Mouse (Mus musculus): Measurements from ENCODE around the gene D430042O09Rik.

The D430042O09Rik gene

DNA sequence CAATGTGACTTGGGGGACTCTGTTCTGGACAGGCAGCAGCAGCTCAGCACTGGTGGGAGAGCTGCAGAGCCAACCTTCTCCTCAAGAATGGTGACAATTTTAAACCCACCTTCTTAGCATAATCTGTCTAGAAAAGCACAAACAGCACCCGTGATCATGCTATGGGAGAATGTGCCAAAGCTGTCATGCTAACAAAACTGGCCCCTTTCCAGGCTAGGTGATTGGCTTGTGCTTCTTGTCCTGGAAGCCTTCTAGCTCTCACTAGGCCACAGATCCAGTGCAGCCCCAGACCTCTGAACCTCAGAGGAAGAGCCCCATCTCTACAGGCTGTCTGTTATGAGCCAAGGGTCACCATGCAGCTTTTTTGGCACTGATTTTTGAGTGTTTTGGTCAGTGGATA lies 98.9 kb downstream of the D430042O09Rik start:
- in situ Hi-C loops (cut with MboI, MseI), result no loop called here

DNA sequence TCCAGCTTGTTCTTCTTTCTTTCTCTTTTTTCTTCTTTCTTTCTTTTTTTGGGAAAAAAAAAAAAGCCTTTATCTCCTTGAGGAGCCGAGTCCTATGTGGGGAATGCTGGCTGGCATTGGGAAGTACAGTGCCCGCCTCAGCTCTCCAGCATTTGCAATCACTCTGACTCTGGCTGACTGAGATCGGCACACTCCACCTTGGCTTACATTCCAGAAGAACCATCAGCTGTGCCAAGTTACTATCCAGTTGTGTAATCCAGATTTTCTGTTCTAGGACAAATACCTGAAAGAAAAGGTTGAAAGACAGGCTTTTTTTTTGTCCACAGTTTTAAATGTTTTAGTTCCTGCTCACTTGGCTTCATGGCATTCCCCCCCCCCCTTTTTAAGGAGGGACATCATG lies 100.5 kb downstream of the D430042O09Rik start:
- in situ Hi-C loops (cut with MboI, MseI), result no loop called here

- in situ Hi-C loops (cut with MboI, MseI), result no loop called here
Measured at GRCm38 (mm10) chr7:125812721-125813120, 105.0 kb downstream of the D430042O09Rik start.

- in situ Hi-C loops (cut with MboI, MseI), result no loop called here
Measured at GRCm38 (mm10) chr7:125815733-125816132, 108.0 kb downstream of the D430042O09Rik start.

DNA sequence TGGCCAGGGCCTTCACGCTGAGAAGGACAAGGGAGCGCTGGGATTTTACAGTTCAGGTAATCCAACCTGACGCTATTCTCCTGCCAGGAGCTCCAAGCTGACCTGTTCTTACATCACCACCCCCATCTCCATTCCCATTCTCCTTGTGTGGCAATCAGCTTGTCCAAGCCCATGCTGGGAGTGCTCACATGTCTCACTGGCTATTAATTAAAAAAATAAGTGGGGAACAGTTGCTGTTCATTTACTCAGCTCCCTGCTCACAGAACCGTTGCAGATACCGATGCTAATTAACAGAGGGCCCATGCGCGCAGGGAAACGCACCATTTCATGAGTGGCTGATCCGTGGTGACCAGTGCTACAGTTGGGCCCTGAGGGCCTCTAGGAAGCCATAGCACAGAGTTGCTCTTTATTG lies 110.6 kb downstream of the D430042O09Rik start:
- in situ Hi-C loops (cut with MboI, MseI), result no loop called here

GRCm38 (mm10) chr7:125820233-125820632 lies 112.5 kb downstream of the D430042O09Rik start:
- in situ Hi-C loops (cut with MboI, MseI), result no loop called here

- in situ Hi-C loops (cut with MboI, MseI), result no loop called here
Measured at GRCm38 (mm10) chr7:125826425-125826824, 118.7 kb downstream of the D430042O09Rik start.

- in situ Hi-C loops (cut with MboI, MseI), result no loop called here
Measured at GRCm38 (mm10) chr7:125826887-125827286, 119.2 kb downstream of the D430042O09Rik start.

- in situ Hi-C loops (cut with MboI, MseI), result no loop called here
Measured at GRCm38 (mm10) chr7:125827420-125827819, 119.7 kb downstream of the D430042O09Rik start.

DNA sequence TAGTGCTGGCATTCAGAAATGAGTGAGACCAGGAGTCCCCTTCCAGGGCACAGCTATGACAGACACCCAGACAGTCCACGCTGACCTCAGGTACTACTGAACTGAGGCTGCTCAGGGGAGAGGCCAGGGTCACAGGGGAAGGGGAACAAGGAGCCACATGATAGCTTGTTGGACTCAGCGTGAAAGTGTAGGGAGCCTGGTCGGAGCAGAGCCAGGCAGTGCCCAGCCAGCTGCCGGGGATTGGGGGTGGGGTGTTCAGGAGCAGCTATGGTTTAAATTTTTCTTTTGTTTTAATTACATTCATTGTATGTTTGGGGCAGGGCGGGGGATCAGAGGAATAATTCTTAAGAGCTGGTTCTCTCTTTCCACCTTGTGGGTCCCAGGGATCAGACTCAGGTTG lies 120.9 kb downstream of the D430042O09Rik start:
- in situ Hi-C loops (cut with MboI, MseI), result no loop called here

- in situ Hi-C loops (cut with MboI, MseI), result no loop called here
Measured at GRCm38 (mm10) chr7:125829121-125829666, 121.5 kb downstream of the D430042O09Rik start.

DNA sequence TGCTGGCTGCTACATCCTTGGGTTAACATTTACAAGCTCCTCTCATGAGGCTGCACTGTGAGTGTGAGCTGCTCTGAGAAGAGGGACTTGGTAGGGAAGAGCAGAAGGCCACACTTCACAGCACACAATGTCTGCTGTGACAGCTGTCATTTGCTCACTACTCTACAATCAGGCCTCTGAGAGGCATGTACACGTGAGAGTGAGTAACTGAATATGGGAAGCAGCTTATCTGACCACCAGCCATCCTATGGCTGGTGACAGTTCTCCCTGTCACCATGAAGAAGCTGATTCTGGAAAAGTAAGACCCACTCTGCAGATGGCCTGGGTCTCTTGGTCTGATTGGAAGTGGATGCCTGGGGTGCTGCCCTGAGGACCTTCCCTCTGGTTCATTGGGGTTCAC lies 125.1 kb downstream of the D430042O09Rik start:
- in situ Hi-C loops (cut with MboI, MseI), result no loop called here

DNA sequence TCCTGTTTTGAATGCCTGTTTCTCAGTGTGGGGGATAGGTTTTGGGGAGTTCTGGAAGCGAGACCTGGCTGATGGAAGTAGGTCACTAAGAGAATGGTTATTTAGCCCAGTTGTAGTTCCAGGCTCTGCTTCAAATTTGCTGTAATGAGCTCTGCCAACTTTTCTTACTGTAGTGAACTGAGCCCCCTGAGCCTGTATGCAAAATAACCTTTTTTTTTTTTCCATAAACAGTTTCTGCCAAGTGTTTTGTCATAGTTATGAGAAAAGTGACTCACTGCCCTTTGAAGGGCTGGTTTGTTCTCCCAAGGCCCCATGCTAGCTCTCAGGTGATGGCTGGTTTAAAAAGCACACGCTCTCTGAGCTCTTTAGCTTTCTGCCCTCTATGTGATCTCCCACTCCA lies 125.8 kb downstream of the D430042O09Rik start:
- in situ Hi-C loops (cut with MboI, MseI), result no loop called here

GRCm38 (mm10) chr7:125838078-125838742 lies 130.5 kb downstream of the D430042O09Rik start:
- in situ Hi-C loops (cut with MboI, MseI), result no loop called here

DNA sequence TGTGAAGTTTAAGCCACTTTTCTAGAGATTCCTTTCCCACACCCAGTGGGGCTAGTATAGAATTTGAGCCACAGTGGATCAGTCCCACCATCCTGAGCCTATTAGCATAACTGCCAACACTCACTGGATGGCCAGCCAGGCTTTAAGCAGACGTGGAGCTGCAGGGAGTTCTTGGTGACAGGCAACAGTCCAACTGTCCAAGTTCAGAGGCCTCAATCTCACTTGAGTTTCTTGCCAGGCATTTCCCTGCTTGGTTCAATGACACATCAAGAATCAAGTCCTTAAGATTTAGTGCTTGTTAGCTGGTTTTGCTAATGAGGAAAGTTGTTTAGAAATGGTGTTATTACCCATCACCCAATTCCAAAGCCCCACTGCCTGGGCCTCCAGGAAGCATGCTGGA lies 137.9 kb downstream of the D430042O09Rik start:
- in situ Hi-C loops (cut with MboI, MseI), result no loop called here

DNA sequence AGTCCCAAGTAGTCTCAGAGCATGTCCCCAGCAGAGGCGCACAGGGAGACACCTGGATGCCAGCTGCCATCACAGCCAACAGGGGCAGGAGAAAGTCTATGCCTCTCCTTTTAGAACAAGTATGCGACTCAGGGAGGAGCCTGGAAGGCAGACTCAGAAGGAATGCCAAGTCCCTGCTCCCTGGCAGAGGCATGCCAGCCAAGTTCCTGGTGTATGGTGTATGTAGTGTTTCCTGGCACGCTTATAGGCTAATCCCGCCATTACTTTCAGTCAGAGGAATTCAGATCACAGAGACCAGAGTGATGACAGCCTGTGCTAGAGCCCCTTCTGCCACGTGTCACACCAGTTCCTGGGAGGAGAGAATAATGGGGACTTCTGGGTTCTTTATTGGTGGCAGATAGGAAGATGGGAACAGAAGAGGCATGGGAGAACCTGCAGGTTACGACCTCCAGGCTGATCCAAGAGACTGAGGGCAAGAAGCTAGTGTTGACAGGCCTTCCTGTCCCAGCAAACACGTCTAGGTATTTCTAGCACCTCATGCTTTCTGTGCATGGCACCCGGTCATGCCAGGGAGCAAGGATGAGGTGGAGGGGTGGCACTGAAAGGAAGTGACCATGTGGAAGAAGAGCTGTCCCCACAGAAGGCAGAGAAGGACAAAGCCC lies 139.3 kb downstream of the D430042O09Rik start:
- in situ Hi-C loops (cut with MboI, MseI), result no loop called here

- in situ Hi-C loops (cut with MboI, MseI), result no loop called here
Measured at GRCm38 (mm10) chr7:125847528-125847866, 139.8 kb downstream of the D430042O09Rik start.

- in situ Hi-C loops (cut with MboI, MseI), result no loop called here
Measured at GRCm38 (mm10) chr7:125859564-125859963, 151.9 kb downstream of the D430042O09Rik start.

DNA sequence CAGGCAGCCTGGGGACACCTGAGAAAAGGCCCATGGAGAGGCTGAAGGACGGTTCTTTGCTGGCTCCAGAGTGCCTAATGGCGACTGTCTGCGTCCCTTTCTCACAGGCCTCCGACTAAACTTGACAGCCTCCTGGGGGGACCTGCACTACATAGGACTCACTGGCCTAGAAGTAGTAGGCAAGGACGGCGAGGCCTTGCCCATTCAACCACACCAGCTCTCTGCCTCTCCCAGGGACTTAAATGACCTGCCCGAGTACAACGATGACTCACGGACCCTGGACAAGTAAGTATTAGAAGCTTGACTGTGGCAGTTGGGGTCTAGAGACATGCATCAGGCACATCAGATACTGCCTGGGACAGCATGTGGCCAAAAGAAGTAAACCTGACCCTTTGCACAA lies 152.7 kb downstream of the D430042O09Rik start:
- in situ Hi-C loops (cut with MboI, MseI), result no loop called here

- in situ Hi-C loops (cut with MboI, MseI), result no loop called here
Measured at GRCm38 (mm10) chr7:125864026-125864425, 156.3 kb downstream of the D430042O09Rik start.

GRCm38 (mm10) chr7:125865234-125865633 lies 157.5 kb downstream of the D430042O09Rik start:
- in situ Hi-C loops (cut with MboI, MseI), result no loop called here

GRCm38 (mm10) chr7:125868570-125868969 lies 160.9 kb downstream of the D430042O09Rik start:
- in situ Hi-C loops (cut with MboI, MseI), result no loop called here

Data from T-helper 1 cell (primary cell).